Mouse (Mus musculus) heart, embryonic 14.5 days (tissue): ENCODE data around the gene Hepacam. TPM values are rescaled to one million over a fixed set of nuclear protein-coding genes. Genes with fewer than 3 reads are reported as not detected.

Experiments used
- ATAC-seq: fragments of 200-750 bp; cut with Nextera tagmentation; 2 replicates; pipeline ENCODE4 v1.8.0; 2017; ENCODE audit warnings: low read depth, moderate TSS enrichment; ENCODE audit not compliant: insufficient number of reproducible peaks, insufficient read depth, low FRiP score
- H3K27ac ChIP-seq, 2 experiments: fragments of 200-500 bp in 1 of 2; fragments of 300-500 bp in 1 of 2; sonication (generic) in 1 of 2; replicated peaks in 1 of 2; 2 replicates each; pipeline ENCODE4 v1.5.1; 2012 to 2014; ENCODE audit warnings: low read depth in 2 of 2, low read length in 2 of 2, control low read depth in 1 of 2, mild to moderate bottlenecking in 1 of 2, mixed read lengths in 1 of 2; ENCODE audit not compliant: control insufficient read depth in 1 of 2, insufficient read depth in 1 of 2
- H3K27me3 ChIP-seq: fragments of 300-500 bp; sonication (generic); 2 replicates; pipeline ENCODE4 v1.6.1; 2014; ENCODE audit warnings: mild to moderate bottlenecking, low read length, control low read depth; ENCODE audit not compliant: control insufficient read depth, insufficient read depth
- H3K36me3 ChIP-seq: fragments of 300-500 bp; sonication (generic); 2 replicates; pipeline ENCODE4 v1.6.1; 2014; ENCODE audit warnings: mild to moderate bottlenecking, control low read depth, low read length, mixed read lengths; ENCODE audit not compliant: control insufficient read depth, insufficient read depth
- H3K4me1 ChIP-seq, 2 experiments: fragments of 200-500 bp in 1 of 2; fragments of 300-500 bp in 1 of 2; sonication (generic) in 1 of 2; 2 replicates each; pipeline ENCODE4 v1.6.1; 2012 to 2014; ENCODE audit warnings: low read length in 2 of 2, control low read depth in 1 of 2, mixed read lengths in 1 of 2; ENCODE audit not compliant: control insufficient read depth in 2 of 2, insufficient read depth in 2 of 2
- H3K4me2 ChIP-seq: fragments of 300-500 bp; sonication (generic); 2 replicates; pipeline ENCODE4 v1.6.1; 2014; ENCODE audit warnings: mild to moderate bottlenecking, low read length
- H3K4me3 ChIP-seq, 2 experiments: fragments of 200-500 bp in 1 of 2; fragments of 300-500 bp in 1 of 2; sonication (generic) in 1 of 2; 2 replicates each; pipeline ENCODE4 v1.5.1; 2012 to 2014; ENCODE audit warnings: low read length in 2 of 2, mild to moderate bottlenecking in 2 of 2, control low read depth in 1 of 2, low read depth in 1 of 2, moderate library complexity in 1 of 2; ENCODE audit not compliant: control insufficient read depth in 1 of 2, insufficient read depth in 1 of 2
- H3K9ac ChIP-seq: fragments of 300-500 bp; sonication (generic); 2 replicates; pipeline ENCODE4 v1.6.1; 2014; ENCODE audit warnings: mild to moderate bottlenecking, low read length
- H3K9me3 ChIP-seq: fragments of 300-500 bp; sonication (generic); 2 replicates; pipeline ENCODE4 v1.6.1; 2016; ENCODE audit warnings: low read length, control low read depth; ENCODE audit not compliant: control insufficient read depth
- WGBS: fragments of 180-500 bp; shearing (Covaris S2); extraction: QIAGEN DNeasy Blood & Tissue Kit; methylation state at CpG from one replicate; pipeline ENCODE4 v1.1.7; 2014; 5-methylcytosine and 5-hydroxymethylcytosine counted together
- polyA plus RNA-seq: library from polyadenylated mRNA; unstranded; fragments of >200 nt; fragmentation: Nextera tagmentation; extraction: Ambion mirVana; gene quantifications from 2 replicates; pipeline ENCODE4 v1.2.1, GENCODE M21; 2014

The Hepacam gene
- polyA plus RNA-seq, 1 experiment from 2014 or later: not detected

DNA sequence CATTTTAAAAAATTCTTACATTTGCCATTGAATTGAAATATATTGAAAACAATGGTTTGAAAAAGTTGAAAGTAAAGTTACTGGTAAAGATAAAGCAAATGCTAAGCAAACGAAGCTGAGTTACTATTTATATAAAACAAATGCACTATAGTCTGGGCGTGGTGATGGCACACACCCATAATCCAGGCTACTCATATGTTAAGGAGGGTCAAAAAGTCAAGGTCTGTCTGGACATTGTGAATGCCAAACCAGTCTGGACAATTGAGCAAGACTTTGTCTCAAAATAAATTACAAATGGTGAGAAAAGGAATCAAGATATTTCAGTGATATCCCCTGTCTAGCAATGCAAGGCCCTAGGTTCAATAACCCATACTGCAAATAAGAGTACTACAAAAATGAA, 23.7 kb downstream of the Hepacam start:
- H3K27ac ChIP-seq: no peak overlapping the region
- H3K9ac ChIP-seq: no peak overlapping the region
- no peaks in the 10 kb centered on the region for H3K36me3 ChIP-seq
- H3K4me2 ChIP-seq: no peak overlapping the region
- peaks cover 11% of the 10 kb centered on the region for H3K27me3 ChIP-seq
- H3K4me3 ChIP-seq: no peak overlapping the region
- ATAC-seq: no peak
- 53% methylated on average over 2 of the region's 2 CpGs for WGBS
- no peaks in the 10 kb centered on the region for H3K4me1 ChIP-seq
- no peaks in the 10 kb centered on the region for H3K9me3 ChIP-seq

DNA sequence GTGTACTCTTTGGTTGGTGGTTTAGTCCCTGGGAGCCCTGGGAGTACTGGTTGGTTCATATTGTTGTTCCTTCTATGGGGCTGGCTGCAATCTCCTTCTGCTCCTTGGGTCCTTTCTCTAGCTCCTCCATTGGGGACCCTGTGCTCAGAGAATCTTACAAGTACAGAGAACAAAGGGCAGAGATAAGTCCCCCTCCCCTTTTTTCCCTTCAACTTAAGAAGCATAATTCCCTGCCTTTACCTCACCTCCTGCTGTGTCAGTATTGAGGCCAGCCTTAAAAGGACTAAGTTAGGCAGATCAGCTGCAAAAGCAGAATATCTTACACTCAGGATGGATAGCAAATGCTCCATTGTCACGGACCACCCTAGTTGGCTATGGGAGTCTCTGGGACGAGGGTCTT, 24.9 kb downstream of the Hepacam start:
- Histone ChIP-seq H3K9ac (no peak overlapping the region), H3K27ac (no peak overlapping the region), H3K9me3 (no peaks in the 10 kb centered on the region), H3K4me2 (no peak overlapping the region), H3K4me3 (no peak overlapping the region), H3K27me3 (0 out of 2 replicates have a peak, but pooled peaks cover 2% of the 10 kb centered on the region), H3K4me1 (no peaks in the 10 kb centered on the region), H3K36me3 (no peaks in the 10 kb centered on the region)
- ATAC-seq: no peak
- 66% methylated on average over 2 of the region's 2 CpGs for WGBS

DNA sequence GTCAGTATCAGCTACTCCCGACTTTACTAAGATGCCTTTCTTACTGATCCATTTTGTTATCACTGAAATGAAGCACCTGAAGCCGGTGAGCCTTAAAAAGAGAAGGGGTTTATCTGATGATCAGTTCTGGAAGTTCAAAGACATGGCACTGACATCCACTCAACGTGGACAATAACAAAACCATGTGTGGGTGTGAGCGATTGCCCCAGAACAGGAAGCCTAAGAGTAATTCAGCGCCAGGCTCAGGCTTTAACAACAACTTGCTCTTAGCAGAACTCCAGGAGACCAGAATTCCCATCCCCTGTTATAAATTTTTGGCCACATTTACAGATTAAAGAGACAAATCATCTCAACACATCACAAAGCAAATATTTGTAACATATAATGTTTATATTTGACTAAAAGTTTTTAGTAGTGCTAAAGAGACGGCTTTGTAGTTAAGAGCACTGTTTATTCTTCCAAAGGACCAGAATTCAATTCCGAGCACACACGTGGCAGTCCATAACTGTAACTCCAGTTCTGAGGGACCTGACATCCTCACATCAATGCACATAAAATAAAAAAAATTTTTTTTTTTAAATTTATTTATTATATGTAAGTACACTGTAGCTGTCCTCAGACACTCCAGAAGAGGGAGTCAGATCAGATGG, 26.5 kb downstream of the Hepacam start:
- no peaks in the 10 kb centered on the region for H3K4me1 ChIP-seq
- WGBS: 68% methylated on average over 8 of the region's 8 CpGs
- no peak for ATAC-seq

DNA sequence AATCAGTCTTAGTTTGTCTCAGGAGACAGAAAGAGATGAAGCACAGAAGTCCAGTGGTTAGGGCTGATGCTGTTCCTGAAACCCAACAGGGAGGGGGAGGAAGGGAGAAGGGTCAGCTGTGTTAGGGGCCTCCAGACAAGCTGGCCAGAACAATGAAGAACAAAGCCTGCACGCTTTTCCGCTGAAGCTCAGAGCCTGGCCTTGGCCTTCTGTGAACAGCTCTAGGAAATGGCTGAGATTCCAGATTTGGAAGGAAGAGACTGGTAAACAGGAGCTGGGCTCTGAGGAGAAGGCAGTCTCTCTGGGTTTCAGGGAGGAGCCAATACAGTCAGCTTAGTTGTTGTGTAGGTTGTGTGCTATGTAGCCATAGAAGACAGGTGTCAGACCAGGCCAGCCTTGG, 33.4 kb downstream of the Hepacam start:
- Histone ChIP-seq H3K4me1 (peaks cover 0 to 8% of the 10 kb centered on the region in 2 experiments; a peak in 1 of 4 replicates), H3K9me3 (no peaks in the 10 kb centered on the region), H3K27me3 (no peaks in the 10 kb centered on the region), H3K36me3 (no peaks in the 10 kb centered on the region), H3K4me2 (no peak overlapping the region), H3K27ac (peak overlapping the region; percentile 53 to 68; a peak in 2 of 4 replicates), H3K9ac (no peak overlapping the region), H3K4me3 (no peak overlapping the region)
- ATAC-seq: peak; percentile 62; the same call in 1 of the 2 replicates
- WGBS: 63% methylated on average over 2 of the region's 2 CpGs

More for the DNA sequence above, 26.5 kb downstream of the Hepacam start:
- Histone ChIP-seq H3K4me3 (no peak overlapping the region), H3K9me3 (no peaks in the 10 kb centered on the region), H3K9ac (no peak overlapping the region), H3K36me3 (no peaks in the 10 kb centered on the region), H3K4me2 (no peak overlapping the region), H3K27me3 (no peaks in the 10 kb centered on the region), H3K27ac (no peak overlapping the region)

- Histone ChIP-seq H3K4me2 (peak within 1 kb of the TSS; percentile 49), H3K9me3 (no peaks in the 10 kb centered on the region), H3K4me1 (peaks cover 0 to 8% of the 10 kb centered on the region in 2 experiments; a peak in 1 of 4 replicates), H3K27me3 (no peaks in the 10 kb centered on the region), H3K36me3 (no peaks in the 10 kb centered on the region), H3K4me3 (peak within 1 kb of the TSS; percentile 29 to 34), H3K9ac (peak within 1 kb of the TSS; percentile 56; the same call in 1 of the 2 replicates), H3K27ac (peak within 1 kb of the TSS; percentile 61 to 68)
- WGBS: 13% methylated on average over 7 of the region's 7 CpGs
- ATAC-seq: peak; percentile 43; the same call in 1 of the 2 replicates
Measured at GRCm38 (mm10) chr9:37401802-37402201, 34.7 kb downstream of the Hepacam start, which contains the start of gene Robo4. TSS of gene Robo4 (plus strand) at chr9:37401897.

DNA sequence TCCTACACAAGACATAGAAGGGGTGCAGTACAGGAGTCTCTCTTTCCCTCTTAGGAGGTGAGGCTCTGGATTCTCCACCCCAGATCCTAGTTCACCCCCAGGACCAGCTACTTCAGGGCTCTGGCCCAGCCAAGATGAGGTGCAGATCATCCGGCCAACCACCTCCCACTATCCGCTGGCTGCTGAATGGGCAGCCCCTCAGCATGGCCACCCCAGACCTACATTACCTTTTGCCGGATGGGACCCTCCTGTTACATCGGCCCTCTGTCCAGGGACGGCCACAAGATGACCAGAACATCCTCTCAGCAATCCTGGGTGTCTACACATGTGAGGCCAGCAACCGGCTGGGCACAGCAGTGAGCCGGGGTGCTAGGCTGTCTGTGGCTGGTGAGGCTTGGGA, 35.4 kb downstream of the Hepacam start:
- H3K4me2 ChIP-seq: peak overlapping the region; percentile 49

DNA sequence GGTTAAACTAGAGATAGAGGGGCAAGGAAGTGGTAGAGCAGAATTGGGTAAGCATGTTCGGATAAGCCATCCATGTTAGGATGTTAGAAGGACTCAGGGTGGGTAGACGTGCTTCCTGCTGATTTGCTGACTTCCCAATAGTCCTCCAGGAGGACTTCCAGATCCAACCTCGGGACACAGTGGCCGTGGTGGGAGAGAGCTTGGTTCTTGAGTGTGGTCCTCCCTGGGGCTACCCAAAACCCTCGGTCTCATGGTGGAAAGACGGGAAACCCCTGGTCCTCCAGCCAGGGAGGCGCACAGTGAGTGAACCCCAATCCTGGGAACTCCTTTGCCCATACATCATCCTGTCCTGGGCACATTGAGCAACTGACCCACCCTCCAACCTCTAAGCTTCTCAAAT, 35.9 kb downstream of the Hepacam start:
- 81% methylated on average over 7 of the region's 7 CpGs for WGBS
- Histone ChIP-seq H3K9ac (peak overlapping the region; percentile 56; the same call in 1 of the 2 replicates), H3K27ac (no peak overlapping the region), H3K4me3 (peak overlapping the region; percentile 29 to 32; a peak in 3 of 4 replicates), H3K4me1 (peaks cover under 1 to 8% of the 10 kb centered on the region in 2 experiments; a peak in 2 of 4 replicates), H3K4me2 (peak overlapping the region; percentile 49), H3K27me3 (no peaks in the 10 kb centered on the region), H3K36me3 (no peaks in the 10 kb centered on the region), H3K9me3 (no peaks in the 10 kb centered on the region)
- ATAC-seq: no peak

More for the DNA sequence above, 35.4 kb downstream of the Hepacam start:
- peak overlapping the region; percentile 56; the same call in 1 of the 2 replicates for H3K9ac ChIP-seq
- ATAC-seq: no peak
- H3K9me3 ChIP-seq: no peaks in the 10 kb centered on the region
- 80% methylated on average over 7 of the region's 7 CpGs for WGBS
- no peaks in the 10 kb centered on the region for H3K36me3 ChIP-seq
- H3K4me1 ChIP-seq: peaks cover 0 to 8% of the 10 kb centered on the region in 2 experiments; a peak in 1 of 4 replicates
- H3K27me3 ChIP-seq: no peaks in the 10 kb centered on the region
- peak overlapping the region; percentile 29 to 32; a peak in 3 of 4 replicates for H3K4me3 ChIP-seq
- no peak overlapping the region for H3K27ac ChIP-seq
